Mouse (Mus musculus) megakaryocyte, adult 5-6 weeks (primary cell): ENCODE results near the gene Rnaseh2a. TPM values are rescaled to one million over a fixed set of nuclear protein-coding genes. Genes with fewer than 3 reads are reported as not detected.

Experiments
- ATAC-seq: 2 replicates; pipeline ENCODE4 v1.8.0; 2016; ENCODE audit warnings: mild to moderate bottlenecking, inconsistent platforms; ENCODE audit not compliant: poor library complexity, severe bottlenecking
- total RNA-seq, 2 experiments: library from RNA; stranded (forward) in 1 of 2; stranded (reverse) in 1 of 2; fragments of 153-499, 151-499 nt in 1 of 2; fragments of 221-1000, 200-1000 nt in 1 of 2; gene quantifications; 2 replicates each; pipeline versions ENCODE4 v1.2.3 to v1.2.4; 2015 to 2017

The Rnaseh2a gene
- total RNA-seq, 2 experiments from 2014 or later, result 49.0 to 75.8 TPM

GRCm38 (mm10) chr8:84935489-84935888 lies 34.1 kb downstream of the Rnaseh2a start:
- no peak for ATAC-seq

GRCm38 (mm10) chr8:84934860-84935259 lies 34.7 kb downstream of the Rnaseh2a start:
- no peak for ATAC-seq

- ATAC-seq, result no peak
Measured at GRCm38 (mm10) chr8:84933767-84934559, 35.6 kb downstream of the Rnaseh2a start.

GRCm38 (mm10) chr8:84930582-84930981 lies 39.0 kb downstream of the Rnaseh2a start:
- no peak for ATAC-seq

GRCm38 (mm10) chr8:84928456-84929306 lies 40.9 kb downstream of the Rnaseh2a start:
- ATAC-seq, result peak; percentile 95

- ATAC-seq, result no peak
Measured at GRCm38 (mm10) chr8:84927513-84927912, 42.1 kb downstream of the Rnaseh2a start.

GRCm38 (mm10) chr8:84925557-84925956 lies 44.0 kb downstream of the Rnaseh2a start:
- no peak for ATAC-seq

- no peak for ATAC-seq
Measured at GRCm38 (mm10) chr8:84921596-84921995, 48.0 kb downstream of the Rnaseh2a start.

GRCm38 (mm10) chr8:84918646-84919045 lies 50.9 kb downstream of the Rnaseh2a start:
- ATAC-seq, result no peak

GRCm38 (mm10) chr8:84917781-84918180 lies 51.8 kb downstream of the Rnaseh2a start:
- no peak for ATAC-seq

- no peak for ATAC-seq
Measured at GRCm38 (mm10) chr8:84915269-84915668, 54.3 kb downstream of the Rnaseh2a start.

- peak; percentile 30 for ATAC-seq
Measured at GRCm38 (mm10) chr8:84913960-84914359, 55.6 kb downstream of the Rnaseh2a start.

GRCm38 (mm10) chr8:84913502-84913900 lies 56.1 kb downstream of the Rnaseh2a start:
- peak; percentile 31; the same call in 1 of the 2 replicates for ATAC-seq

- peak; percentile 49 for ATAC-seq
Measured at GRCm38 (mm10) chr8:84912895-84913501, 56.6 kb downstream of the Rnaseh2a start.

- ATAC-seq, result no peak
Measured at GRCm38 (mm10) chr8:84912391-84912790, 57.2 kb downstream of the Rnaseh2a start.

GRCm38 (mm10) chr8:84911854-84912253 lies 57.7 kb downstream of the Rnaseh2a start:
- ATAC-seq, result no peak

- ATAC-seq, result no peak
Measured at GRCm38 (mm10) chr8:84910551-84910950, 59.0 kb downstream of the Rnaseh2a start.

- ATAC-seq, result no peak
Measured at GRCm38 (mm10) chr8:84909949-84910348, 59.6 kb downstream of the Rnaseh2a start.

GRCm38 (mm10) chr8:84909162-84909767 lies 60.3 kb downstream of the Rnaseh2a start:
- no peak for ATAC-seq

- peak; percentile 91 for ATAC-seq
Measured at GRCm38 (mm10) chr8:84908421-84909161, 61.0 kb downstream of the Rnaseh2a start, which contains the start of gene Dnase2a. Dnase2a (plus strand) TSS chr8:84908560.
